Mouse (Mus musculus) liver, embryonic 14.5 days (tissue): Measurements from ENCODE around the gene Cd4. TPM values are rescaled to one million over a fixed set of nuclear protein-coding genes. Genes with fewer than 3 reads are reported as not detected.

ENCODE experiments used
- ATAC-seq: fragments of 200-750 bp; cut with Nextera tagmentation; 2 replicates; pipeline ENCODE4 v1.8.0; 2017; ENCODE audit warnings: moderate number of reproducible peaks, mild to moderate bottlenecking, moderate library complexity; ENCODE audit not compliant: insufficient read depth
- DNase-seq, 3 experiments: peaks; one replicate each; pipeline ENCODE4 v3.0.0-alpha.2; 2012 to 2013; ENCODE audit warnings: low read depth in 3 of 3, low spot score in 3 of 3
- H3K27ac ChIP-seq: fragments of 300-500 bp; sonication (generic); 2 replicates; pipeline ENCODE4 v1.5.1; 2014; ENCODE audit warnings: moderate library complexity, mild to moderate bottlenecking, control low read depth, inconsistent platforms
- H3K27me3 ChIP-seq: fragments of 300-500 bp; sonication (generic); 2 replicates; pipeline ENCODE4 v1.6.1; 2014; ENCODE audit warnings: mild to moderate bottlenecking, low read length, moderate library complexity; ENCODE audit not compliant: control insufficient read depth, insufficient read depth
- H3K36me3 ChIP-seq: fragments of 300-500 bp; sonication (generic); replicated peaks from 2 replicates; pipeline ENCODE4 v1.6.1; 2014; ENCODE audit warnings: low read depth; ENCODE audit not compliant: control insufficient read depth, insufficient read depth
- H3K4me1 ChIP-seq, 2 experiments: fragments of 200-500 bp in 1 of 2; fragments of 300-500 bp in 1 of 2; sonication (generic) in 1 of 2; replicated peaks; 2 replicates each; pipeline ENCODE4 v1.6.1; 2012 to 2014; ENCODE audit warnings: antibody characterized with exemption in 1 of 2, inconsistent platforms in 1 of 2, low read length in 1 of 2; ENCODE audit not compliant: control insufficient read depth in 2 of 2, insufficient read depth in 2 of 2
- H3K4me2 ChIP-seq: fragments of 300-500 bp; sonication (generic); 2 replicates; pipeline ENCODE4 v1.6.1; 2014; ENCODE audit warnings: low read depth, mild to moderate bottlenecking, control low read depth, moderate library complexity
- H3K4me3 ChIP-seq, 2 experiments: fragments of 200-500 bp in 1 of 2; fragments of 300-500 bp in 1 of 2; sonication (generic) in 1 of 2; 2 replicates each; pipeline ENCODE4 v1.5.1; 2012 to 2014; ENCODE audit warnings: low read depth in 2 of 2, low read length in 2 of 2, mild to moderate bottlenecking in 2 of 2, control low read depth in 1 of 2, inconsistent platforms in 1 of 2, moderate library complexity in 1 of 2; ENCODE audit not compliant: insufficient read depth in 1 of 2
- H3K9ac ChIP-seq: fragments of 300-500 bp; sonication (generic); replicated peaks from 2 replicates; pipeline ENCODE4 v1.6.1; 2014; ENCODE audit warnings: mild to moderate bottlenecking, control low read depth, moderate library complexity
- H3K9me3 ChIP-seq: fragments of 300-500 bp; sonication (generic); 2 replicates; pipeline ENCODE4 v1.6.1; 2016; ENCODE audit warnings: low read length, mixed read lengths; ENCODE audit not compliant: control insufficient read depth
- CTCF ChIP-seq: IDR thresholded peaks from 2 replicates; pipeline ENCODE4 v1.5.1; 2016; ENCODE audit warnings: antibody characterized with exemption, low read depth, control low read depth
- EP300 ChIP-seq: IDR thresholded peaks from 2 replicates; pipeline ENCODE4 v1.6.1; 2016; ENCODE audit warnings: antibody characterized with exemption, low read depth
- WGBS: fragments of 180-500 bp; shearing (Covaris S2); extraction: QIAGEN DNeasy Blood & Tissue Kit; methylation state at CpG from one replicate; pipeline ENCODE4 v1.1.7; 2014; ENCODE audit not compliant: insufficient replicate concordance; 5-methylcytosine and 5-hydroxymethylcytosine counted together
- polyA plus RNA-seq, 2 experiments: library from polyadenylated mRNA; depleted of rRNA in 1 of 2; stranded (reverse) in 1 of 2; unstranded in 1 of 2; fragments of >200 nt; fragmentation: Nextera tagmentation in 1 of 2; extraction: Ambion mirVana in 1 of 2; gene quantifications; 2 replicates each; pipeline versions ENCODE4 v1.2.1 to v1.2.3; 2012 to 2014

Gene Cd4
- polyA plus RNA-seq, 2 experiments = 0.03 to 0.07 TPM

- WGBS = 82% methylated on average over 5 of the region's 5 CpGs
- Histone ChIP-seq H3K4me3 (no peak overlapping the region), H3K36me3 (peaks cover 50% of the 10 kb centered on the region), H3K9ac (no peak overlapping the region), H3K9me3 (no peaks in the 10 kb centered on the region), H3K27me3 (no peaks in the 10 kb centered on the region), H3K4me1 (no peaks in the 10 kb centered on the region), H3K4me2 (no peak overlapping the region), H3K27ac (no peak overlapping the region)
- DNase-seq = no peak
- ATAC-seq = no peak
- TF ChIP-seq EP300 (no peak), CTCF (no peak)
These were observed 67.1 kb downstream of the Cd4 start for GRCm38 (mm10) chr6:124820891-124821290.

- Histone ChIP-seq H3K36me3 (peaks cover 32% of the 10 kb centered on the region), H3K4me1 (peaks cover 5% of the 10 kb centered on the region in 2 experiments), H3K9ac (no peak overlapping the region), H3K4me2 (no peak overlapping the region), H3K27me3 (no peaks in the 10 kb centered on the region), H3K4me3 (no peak overlapping the region), H3K9me3 (no peaks in the 10 kb centered on the region), H3K27ac (no peak overlapping the region)
- no peak for TF ChIP-seq CTCF
- TF ChIP-seq EP300 = no peak
- ATAC-seq (no peak), DNase-seq (no peak)
- 58% methylated on average over 8 of the region's 8 CpGs for WGBS
These were observed 70.0 kb downstream of the Cd4 start for GRCm38 (mm10) chr6:124817971-124818370.

- H3K4me2 ChIP-seq = no peak overlapping the region
- H3K27ac ChIP-seq = no peak overlapping the region
- peaks cover 8 to 9% of the 10 kb centered on the region in 2 experiments for H3K4me1 ChIP-seq
- no peak for ATAC-seq
- no peak for DNase-seq
- 89% methylated on average over 8 of the region's 8 CpGs for WGBS
- TF ChIP-seq CTCF = no peak
- no peak for TF ChIP-seq EP300
- no peak overlapping the region for H3K9ac ChIP-seq
- no peaks in the 10 kb centered on the region for H3K27me3 ChIP-seq
- H3K4me3 ChIP-seq = no peak overlapping the region
- peaks cover 34% of the 10 kb centered on the region for H3K36me3 ChIP-seq
- H3K9me3 ChIP-seq = no peaks in the 10 kb centered on the region
These were observed 70.5 kb downstream of the Cd4 start for GRCm38 (mm10) chr6:124817563-124817962.

- H3K4me3 ChIP-seq = no peak overlapping the region
- TF ChIP-seq CTCF (no peak), EP300 (no peak)
- H3K36me3 ChIP-seq = peaks cover 38% of the 10 kb centered on the region
- peaks cover 11 to 12% of the 10 kb centered on the region in 2 experiments for H3K4me1 ChIP-seq
- H3K4me2 ChIP-seq = no peak overlapping the region
- no peaks in the 10 kb centered on the region for H3K9me3 ChIP-seq
- H3K27ac ChIP-seq = no peak overlapping the region
- no peaks in the 10 kb centered on the region for H3K27me3 ChIP-seq
- 86% methylated on average over 11 of the region's 11 CpGs for WGBS
- H3K9ac ChIP-seq = no peak overlapping the region
- DNase-seq (no peak), ATAC-seq (no peak)
These were observed 70.9 kb downstream of the Cd4 start for GRCm38 (mm10) chr6:124817125-124817524.

- Histone ChIP-seq H3K27me3 (no peaks in the 10 kb centered on the region), H3K4me3 (no peak overlapping the region), H3K4me2 (no peak overlapping the region), H3K36me3 (peaks cover 38% of the 10 kb centered on the region), H3K9ac (no peak overlapping the region), H3K9me3 (no peaks in the 10 kb centered on the region), H3K27ac (no peak overlapping the region), H3K4me1 (peaks cover 11 to 16% of the 10 kb centered on the region in 2 experiments)
- WGBS = 85% methylated on average over 4 of the region's 4 CpGs
- no peak for TF ChIP-seq EP300
- TF ChIP-seq CTCF = no peak
- DNase-seq = no peak
- no peak for ATAC-seq
These were observed 71.4 kb downstream of the Cd4 start for GRCm38 (mm10) chr6:124816611-124817010.
